Mouse (Mus musculus): ENCODE measurements at regions not wholly inside any gene's neighbourhood (a gene's known extent, or its start where the extent isn't known, plus 50 kb on each side); places are given as distances from the start of the nearest gene placed in this dataset.

- Histone ChIP-seq H3K4me1 (ENCODE audit: control insufficient read depth, insufficient read depth, low read length) (no peaks in the 10 kb centered on the region), H3K9ac (replicated peaks; ENCODE audit: low read length) (no peak overlapping the region), H3K4me2 (ENCODE audit: low read depth, low read length) (no peak overlapping the region), H3K9me3 (replicated peaks; ENCODE audit: control insufficient read depth, low read length) (no peaks in the 10 kb centered on the region), H3K36me3 (replicated peaks; ENCODE audit: control insufficient read depth, insufficient read depth, low read depth, low read length) (no peaks in the 10 kb centered on the region), H3K27me3 (ENCODE audit: control insufficient read depth, insufficient read depth, low read length) (no peaks in the 10 kb centered on the region), H3K4me3 (ENCODE audit: low read depth, low read length) (no peak overlapping the region), H3K27ac (replicated peaks; ENCODE audit: low read depth, low read length) (no peak overlapping the region)
- ATAC-seq (replicated peaks; ENCODE audit: insufficient number of reproducible peaks, low FRiP score, low TSS enrichment, low read depth) (no peak), DNase-seq (ENCODE audit: low spot score) (no peak)
- WGBS = 84% methylated on average over 2 of the region's 2 CpGs
These were observed 173.5 kb upstream of the Aga start for GRCm38 (mm10) chr8:53338006-53338405.

DNA sequence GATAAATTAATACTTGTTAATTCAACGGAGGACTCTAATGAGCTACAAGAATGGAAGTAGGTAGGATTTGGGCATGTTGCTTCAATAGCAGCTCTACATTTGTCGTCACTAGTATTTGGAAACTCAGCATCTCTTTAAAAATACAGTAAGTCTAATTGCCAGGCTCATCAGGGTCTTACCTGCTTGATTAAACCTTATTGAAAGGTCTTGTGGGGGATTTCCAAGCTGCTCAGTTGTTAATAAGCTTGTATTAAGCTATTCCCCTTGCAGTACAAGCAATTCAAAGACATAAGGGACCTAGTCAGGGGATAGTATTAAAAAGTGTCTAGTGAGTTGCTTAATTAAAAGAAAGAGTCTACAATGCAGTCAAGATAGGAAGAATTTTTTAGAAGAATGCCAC, 142.9 kb upstream of the Aga start:
- Histone ChIP-seq H3K9me3 (replicated peaks; ENCODE audit: control insufficient read depth, low read length) (no peaks in the 10 kb centered on the region), H3K4me2 (ENCODE audit: low read depth, low read length) (no peak overlapping the region), H3K4me3 (ENCODE audit: low read depth, low read length) (no peak overlapping the region), H3K27me3 (ENCODE audit: control insufficient read depth, insufficient read depth, low read length) (no peaks in the 10 kb centered on the region), H3K27ac (replicated peaks; ENCODE audit: low read depth, low read length) (no peak overlapping the region), H3K9ac (replicated peaks; ENCODE audit: low read length) (no peak overlapping the region), H3K4me1 (ENCODE audit: control insufficient read depth, insufficient read depth, low read length) (no peaks in the 10 kb centered on the region), H3K36me3 (replicated peaks; ENCODE audit: control insufficient read depth, insufficient read depth, low read depth, low read length) (no peaks in the 10 kb centered on the region)
- ATAC-seq (replicated peaks; ENCODE audit: insufficient number of reproducible peaks, low FRiP score, low TSS enrichment, low read depth) (no peak), DNase-seq (ENCODE audit: low spot score) (no peak)
- 86% methylated on average over 2 of the region's 2 CpGs for WGBS

DNA sequence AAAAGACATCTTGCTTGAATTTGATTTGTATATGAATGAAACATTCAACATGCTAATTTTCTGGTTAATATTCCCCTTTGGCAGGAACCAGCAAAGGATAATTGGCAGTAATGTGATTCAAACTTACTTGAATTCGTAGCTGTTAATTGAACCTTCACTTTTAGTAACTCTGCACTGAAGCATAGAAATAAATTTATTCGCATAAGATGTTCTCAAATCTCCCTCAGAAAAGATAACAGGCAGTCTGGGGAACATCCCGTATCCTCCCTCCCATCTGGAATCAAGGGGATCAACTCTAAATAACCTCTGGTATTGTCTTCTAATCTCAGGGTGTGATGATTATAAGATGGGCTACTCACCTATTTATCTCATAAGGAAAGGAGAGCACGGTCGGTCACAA, 138.1 kb upstream of the Aga start:
- no peak overlapping the region for H3K9ac ChIP-seq (replicated peaks; ENCODE audit: low read length)
- H3K27ac ChIP-seq (replicated peaks; ENCODE audit: low read depth, low read length) = no peak overlapping the region
- H3K4me1 ChIP-seq (ENCODE audit: control insufficient read depth, insufficient read depth, low read length) = no peaks in the 10 kb centered on the region
- H3K36me3 ChIP-seq (replicated peaks; ENCODE audit: control insufficient read depth, insufficient read depth, low read depth, low read length) = no peaks in the 10 kb centered on the region
- no peaks in the 10 kb centered on the region for H3K9me3 ChIP-seq (replicated peaks; ENCODE audit: control insufficient read depth, low read length)
- no peak for ATAC-seq (replicated peaks; ENCODE audit: insufficient number of reproducible peaks, low FRiP score, low TSS enrichment, low read depth)
- DNase-seq (ENCODE audit: low spot score) = no peak
- no peaks in the 10 kb centered on the region for H3K27me3 ChIP-seq (ENCODE audit: control insufficient read depth, insufficient read depth, low read length)
- no peak overlapping the region for H3K4me2 ChIP-seq (ENCODE audit: low read depth, low read length)
- 84% methylated on average over 5 of the region's 5 CpGs for WGBS
- no peak overlapping the region for H3K4me3 ChIP-seq (ENCODE audit: low read depth, low read length)

GRCm38 (mm10) chr8:53412101-53412500, 99.4 kb upstream of the Aga start:
- H3K27ac ChIP-seq (replicated peaks; ENCODE audit: low read depth, low read length) = no peak overlapping the region
- no peak for DNase-seq (ENCODE audit: low spot score)
- WGBS = 75% methylated on average over 3 of the region's 3 CpGs
- H3K4me1 ChIP-seq (ENCODE audit: control insufficient read depth, insufficient read depth, low read length) = no peaks in the 10 kb centered on the region
- H3K9me3 ChIP-seq (replicated peaks; ENCODE audit: control insufficient read depth, low read length) = no peaks in the 10 kb centered on the region
- H3K9ac ChIP-seq (replicated peaks; ENCODE audit: low read length) = no peak overlapping the region
- H3K4me2 ChIP-seq (ENCODE audit: low read depth, low read length) = no peak overlapping the region
- H3K27me3 ChIP-seq (ENCODE audit: control insufficient read depth, insufficient read depth, low read length) = no peaks in the 10 kb centered on the region
- no peak for ATAC-seq (replicated peaks; ENCODE audit: insufficient number of reproducible peaks, low FRiP score, low TSS enrichment, low read depth)
- no peak overlapping the region for H3K4me3 ChIP-seq (ENCODE audit: low read depth, low read length)
- no peaks in the 10 kb centered on the region for H3K36me3 ChIP-seq (replicated peaks; ENCODE audit: control insufficient read depth, insufficient read depth, low read depth, low read length)

DNA sequence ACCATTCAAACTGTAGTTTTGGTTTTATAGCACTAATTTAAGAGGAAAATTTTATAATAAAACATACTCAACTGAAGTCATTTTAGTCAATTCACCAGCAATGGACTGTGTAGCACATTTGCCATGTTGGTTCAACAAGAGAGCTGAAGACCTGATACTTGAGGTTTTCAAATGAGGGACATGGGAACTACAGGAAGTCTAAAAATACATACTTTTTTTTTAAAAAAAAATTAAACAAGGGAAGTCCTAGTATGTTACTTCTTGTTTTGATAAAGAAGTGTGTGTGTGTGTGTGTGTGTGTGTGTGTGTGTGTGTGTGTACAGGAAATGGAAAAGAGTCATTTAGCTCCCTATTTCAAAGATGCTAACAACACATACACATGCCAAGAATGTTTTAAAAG, 77.3 kb upstream of the Aga start:
- ATAC-seq (replicated peaks; ENCODE audit: insufficient number of reproducible peaks, low FRiP score, low TSS enrichment, low read depth) = no peak
- no peak overlapping the region for H3K4me2 ChIP-seq (ENCODE audit: low read depth, low read length)

GRCm38 (mm10) chr8:53435721-53436120, 75.8 kb upstream of the Aga start:
- Histone ChIP-seq H3K9ac (replicated peaks; ENCODE audit: low read length) (no peak overlapping the region), H3K9me3 (replicated peaks; ENCODE audit: control insufficient read depth, low read length) (no peaks in the 10 kb centered on the region), H3K27ac (replicated peaks; ENCODE audit: low read depth, low read length) (no peak overlapping the region), H3K27me3 (ENCODE audit: control insufficient read depth, insufficient read depth, low read length) (no peaks in the 10 kb centered on the region), H3K4me1 (ENCODE audit: control insufficient read depth, insufficient read depth, low read length) (no peaks in the 10 kb centered on the region), H3K4me2 (ENCODE audit: low read depth, low read length) (no peak overlapping the region), H3K4me3 (ENCODE audit: low read depth, low read length) (no peak overlapping the region), H3K36me3 (replicated peaks; ENCODE audit: control insufficient read depth, insufficient read depth, low read depth, low read length) (no peaks in the 10 kb centered on the region)
- DNase-seq (ENCODE audit: low spot score) = no peak
- ATAC-seq (replicated peaks; ENCODE audit: insufficient number of reproducible peaks, low FRiP score, low TSS enrichment, low read depth) = no peak
- WGBS = 91% methylated on average over 4 of the region's 4 CpGs

More for the DNA sequence above, 77.3 kb upstream of the Aga start:
- no peaks in the 10 kb centered on the region for H3K4me1 ChIP-seq (ENCODE audit: control insufficient read depth, insufficient read depth, low read length)
- DNase-seq (ENCODE audit: low spot score) = no peak
- H3K4me3 ChIP-seq (ENCODE audit: low read depth, low read length) = no peak overlapping the region
- H3K9ac ChIP-seq (replicated peaks; ENCODE audit: low read length) = no peak overlapping the region
- H3K27ac ChIP-seq (replicated peaks; ENCODE audit: low read depth, low read length) = no peak overlapping the region
- no peaks in the 10 kb centered on the region for H3K36me3 ChIP-seq (replicated peaks; ENCODE audit: control insufficient read depth, insufficient read depth, low read depth, low read length)
- no peaks in the 10 kb centered on the region for H3K27me3 ChIP-seq (ENCODE audit: control insufficient read depth, insufficient read depth, low read length)
- H3K9me3 ChIP-seq (replicated peaks; ENCODE audit: control insufficient read depth, low read length) = no peaks in the 10 kb centered on the region

GRCm38 (mm10) chr8:53446748-53447355, 64.7 kb upstream of the Aga start:
- Histone ChIP-seq H3K27ac (replicated peaks; ENCODE audit: low read depth, low read length) (no peak overlapping the region), H3K4me1 (ENCODE audit: control insufficient read depth, insufficient read depth, low read length) (no peaks in the 10 kb centered on the region), H3K9ac (replicated peaks; ENCODE audit: low read length) (no peak overlapping the region), H3K9me3 (replicated peaks; ENCODE audit: control insufficient read depth, low read length) (no peaks in the 10 kb centered on the region), H3K27me3 (ENCODE audit: control insufficient read depth, insufficient read depth, low read length) (no peaks in the 10 kb centered on the region), H3K4me3 (ENCODE audit: low read depth, low read length) (no peak overlapping the region), H3K4me2 (ENCODE audit: low read depth, low read length) (no peak overlapping the region), H3K36me3 (replicated peaks; ENCODE audit: control insufficient read depth, insufficient read depth, low read depth, low read length) (no peaks in the 10 kb centered on the region)
- DNase-seq (ENCODE audit: low spot score) (peak; percentile 3), ATAC-seq (replicated peaks; ENCODE audit: insufficient number of reproducible peaks, low FRiP score, low TSS enrichment, low read depth) (no peak)
- 53% methylated on average over 8 of the region's 8 CpGs for WGBS
